Mouse (Mus musculus) kidney, adult 2 months (tissue): ENCODE results near the gene Zc3hc1.

Experiments
- CTCF ChIP-seq: fragments of 200-500 bp; conservative IDR thresholded peaks from 2 replicates; pipeline ENCODE4 v1.5.1; 2011; ENCODE audit warnings: low read depth, mild to moderate bottlenecking, control low read depth, low read length, moderate library complexity, mixed read lengths; ENCODE audit not compliant: insufficient read depth, insufficient read length
- POLR2A ChIP-seq: fragments of 200-500 bp; IDR thresholded peaks from one replicate; pipeline ENCODE4 v1.6.1; 2011; ENCODE audit warnings: low read depth, low read length, control low read depth

DNA sequence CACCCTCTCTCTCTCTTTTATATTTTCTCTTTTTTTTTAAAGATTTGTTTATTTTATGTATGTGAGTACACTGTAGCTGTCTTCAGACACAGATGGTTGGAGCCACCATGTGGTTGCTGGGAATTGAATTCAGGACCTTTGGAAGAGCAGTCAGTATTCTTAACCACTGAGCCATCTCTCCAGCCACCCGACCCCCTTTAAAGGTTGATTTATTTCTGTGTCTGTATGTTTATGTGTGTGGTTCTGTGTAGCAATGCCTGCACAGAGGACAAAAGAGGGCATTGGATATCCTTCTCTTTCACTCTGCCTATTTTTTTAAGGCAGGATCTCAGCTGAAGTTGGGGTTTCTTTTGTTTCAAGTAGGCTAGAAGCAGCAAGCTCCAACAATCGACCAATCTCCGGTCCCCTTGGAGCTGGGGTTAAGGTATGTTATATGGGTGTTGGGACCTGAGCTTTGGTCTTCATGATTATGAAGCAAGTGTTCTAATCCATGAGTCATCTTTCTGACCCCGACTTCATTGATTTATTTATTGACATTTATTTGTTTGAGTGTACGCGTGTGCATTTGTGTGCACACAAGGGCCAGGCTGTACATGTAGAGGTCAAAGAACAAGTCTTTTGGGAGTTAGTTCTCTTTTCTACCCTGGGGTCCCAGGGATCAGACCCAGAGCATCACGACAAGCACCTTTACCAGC lies 18.7 kb upstream of the Zc3hc1 start:
- TF ChIP-seq CTCF (no peak), POLR2A (no peak)
